ENCODE assay signal across 23 mouse cellular contexts in genomic region chr13:108715029-108715428, GRCm38 (mm10).
"Had no signal": no experiment of that assay in that cellular context is flagged by ENCODE, and none has a peak within 500 bp of the region (broad histone marks: within the 10 kb centered on the region; RNA-seq: fewer than 3 reads in every experiment).

No protein-coding gene starts in this region.

- H3K4me1 ChIP-seq: heart, embryonic 10.5 days; heart, embryonic 12.5 days; hindbrain, embryonic 13.5 days; hindbrain, embryonic 15.5 days; limb, embryonic 12.5 days; liver, embryonic 13.5 days; liver, embryonic 15.5 days had no signal

- H3K4me3 ChIP-seq: heart, adult 2 months; heart, embryonic 10.5 days; heart, embryonic 12.5 days; hindbrain, embryonic 13.5 days; hindbrain, embryonic 15.5 days; layer of hippocampus, adult 2 months; limb, embryonic 12.5 days; liver, embryonic 13.5 days; liver, embryonic 15.5 days had no signal

- DNase-seq: gastrocnemius, postnatal 14 days; gastrocnemius, postnatal 36 days; heart, adult 11 months; heart, adult 2 months; heart, postnatal 10 days; heart, postnatal 4 days; kidney, adult 11 months; kidney, adult 2 months; kidney, postnatal 10 days; kidney, postnatal 25 days; kidney, postnatal 4 days; left cerebral cortex, postnatal 4 days; liver; liver, embryonic 13.5 days had no signal

- H3K27ac ChIP-seq: heart, adult 2 months; heart, embryonic 10.5 days; hindbrain, embryonic 13.5 days; hindbrain, embryonic 15.5 days; hindbrain, postnatal 0 days; layer of hippocampus, adult 2 months; limb, embryonic 12.5 days; liver, embryonic 13.5 days; liver, embryonic 15.5 days had no signal

- ATAC-seq: hindbrain, postnatal 0 days; intestine, embryonic 16.5 days had no signal
